Mouse (Mus musculus) bone marrow macrophage, adult 2 months (primary cell): ENCODE results near the gene Clcn7.

Source experiments
- CTCF ChIP-seq: IDR thresholded peaks from 2 replicates; pipeline ENCODE4 v1.5.1; 2012; ENCODE audit warnings: low read depth, mild to moderate bottlenecking, low read length, moderate library complexity
- POLR2A ChIP-seq: IDR thresholded peaks from 2 replicates; pipeline ENCODE4 v1.6.1; 2012; ENCODE audit warnings: mild to moderate bottlenecking, low read depth, low read length, borderline replicate concordance

GRCm38 (mm10) chr17:25183232-25183631, 50.0 kb downstream of the Clcn7 start:
- no peak for TF ChIP-seq POLR2A
- TF ChIP-seq CTCF = no peak
